In genomic region chr7:14317209-14317608, GRCm38 (mm10) we compare ENCODE assay signal across 12 mouse cellular contexts. TPM values are rescaled to one million over a fixed set of nuclear protein-coding genes. Genes with fewer than 3 reads are reported as not detected.
DNase-seq lines count a peak whose midpoint lies in the region; ATAC-seq and TF ChIP-seq lines count a peak whose summit lies in the region.
"Had no signal": no experiment of that assay in that cellular context is flagged by ENCODE, and none has a peak within 500 bp of the region (broad histone marks: within the 10 kb centered on the region; RNA-seq: fewer than 3 reads in every experiment).

No protein-coding gene starts in this region.

- H3K27ac ChIP-seq in midbrain, postnatal 0 days (ENCODE audit: low read depth, low read length) = no peak overlapping the region
- H3K27ac ChIP-seq in midbrain, embryonic 15.5 days = no peak overlapping the region
- H3K27ac ChIP-seq in forebrain, embryonic 10.5 days = no peak overlapping the region
- H3K27ac ChIP-seq: limb, embryonic 15.5 days had no signal

- DNase-seq in frontal cortex, postnatal 25 days (ENCODE audit: low spot score in 2 of 2) = no peak
- DNase-seq in midbrain, postnatal 0 days (ENCODE audit: low spot score) = no peak
- DNase-seq in splenic B cell, adult 2 months (ENCODE audit: low read depth, low spot score) = peak; percentile 7
- no peak for DNase-seq in ovary, postnatal 36 days (ENCODE audit: low spot score)
- no peak for DNase-seq in forebrain, embryonic 10.5 days (ENCODE audit: extremely low spot score, low spot score)
- DNase-seq: cerebellum, postnatal 36 days had no signal

- 23% methylated on average over 2 of the region's 2 CpGs for WGBS in midbrain, postnatal 0 days
- 43% methylated on average over 2 of the region's 2 CpGs for WGBS in midbrain, embryonic 15.5 days
- 36% methylated on average over 2 of the region's 2 CpGs for WGBS in forebrain, embryonic 10.5 days

- H3K9ac ChIP-seq in midbrain, postnatal 0 days (replicated peaks; ENCODE audit: low read length, poor library complexity, severe bottlenecking) = no peak overlapping the region
- H3K9ac ChIP-seq in midbrain, embryonic 15.5 days = no peak overlapping the region
- H3K9ac ChIP-seq: limb, embryonic 15.5 days had no signal

- no peak overlapping the region for H3K4me3 ChIP-seq in midbrain, postnatal 0 days (ENCODE audit: low read depth, low read length)
- H3K4me3 ChIP-seq in midbrain, embryonic 15.5 days = no peak overlapping the region
- no peak overlapping the region for H3K4me3 ChIP-seq in forebrain, embryonic 10.5 days
- H3K4me3 ChIP-seq: limb, embryonic 15.5 days had no signal

- peak; percentile 70; the same call in 1 of the 2 replicates for ATAC-seq in frontal cortex, adult (ENCODE audit: low TSS enrichment)
- no peak for ATAC-seq in midbrain, postnatal 0 days (ENCODE audit: low FRiP score)
- no peak for ATAC-seq in midbrain, embryonic 15.5 days (replicated peaks)
- ATAC-seq in common myeloid progenitor, adult 5-6 weeks (replicated peaks; ENCODE audit: low read depth, poor library complexity, severe bottlenecking) = peak; percentile 69; the same call in 1 of the 2 replicates

- no peaks in the 10 kb centered on the region for H3K4me1 ChIP-seq in midbrain, postnatal 0 days (ENCODE audit: insufficient read depth, low read length)
- H3K4me1 ChIP-seq in midbrain, embryonic 15.5 days = no peaks in the 10 kb centered on the region
- H3K4me1 ChIP-seq in forebrain, embryonic 10.5 days = no peaks in the 10 kb centered on the region
- H3K4me1 ChIP-seq: limb, embryonic 15.5 days had no signal

- no peaks in the 10 kb centered on the region for H3K27me3 ChIP-seq in midbrain, postnatal 0 days (ENCODE audit: insufficient read depth, low read length)
- no peaks in the 10 kb centered on the region for H3K27me3 ChIP-seq in midbrain, embryonic 15.5 days (replicated peaks)
- H3K27me3 ChIP-seq in splenic B cell, adult 2 months (ENCODE audit: control insufficient read depth, insufficient read depth, low read length, poor library complexity, severe bottlenecking) = no peaks in the 10 kb centered on the region
- H3K27me3 ChIP-seq in forebrain, embryonic 10.5 days (ENCODE audit: poor library complexity, severe bottlenecking) = no peaks in the 10 kb centered on the region
- H3K27me3 ChIP-seq: limb, embryonic 15.5 days had no signal

- peaks cover 18% of the 10 kb centered on the region for H3K9me3 ChIP-seq in midbrain, postnatal 0 days (ENCODE audit: low read length)
- H3K9me3 ChIP-seq in midbrain, embryonic 15.5 days = 0 out of 2 replicates have a peak, but pooled peaks cover 3% of the 10 kb centered on the region
- peaks cover 4% of the 10 kb centered on the region; the same call in 1 of the 2 replicates for H3K9me3 ChIP-seq in forebrain, embryonic 10.5 days
- H3K9me3 ChIP-seq: limb, embryonic 15.5 days had no signal

- no peak overlapping the region for H3K4me2 ChIP-seq in midbrain, postnatal 0 days (ENCODE audit: low read depth, low read length, poor library complexity, severe bottlenecking)
- no peak overlapping the region for H3K4me2 ChIP-seq in midbrain, embryonic 15.5 days
- H3K4me2 ChIP-seq: limb, embryonic 15.5 days had no signal

- peak; percentile 59 for TF ChIP-seq CTCF in midbrain, postnatal 0 days (IDR thresholded peaks at IDR 0.05)

- H3K36me3 ChIP-seq in midbrain, postnatal 0 days (ENCODE audit: insufficient read depth, low read length) = no peaks in the 10 kb centered on the region
- no peaks in the 10 kb centered on the region for H3K36me3 ChIP-seq in midbrain, embryonic 15.5 days (replicated peaks)
- no peaks in the 10 kb centered on the region for H3K36me3 ChIP-seq in splenic B cell, adult 2 months (ENCODE audit: control insufficient read depth, insufficient read depth, low read length, poor library complexity, severe bottlenecking)
- H3K36me3 ChIP-seq in forebrain, embryonic 10.5 days (replicated peaks) = no peaks in the 10 kb centered on the region
- H3K36me3 ChIP-seq: limb, embryonic 15.5 days had no signal

RNA-seq across cellular contexts. Expression of gene Obox8, which starts 16.1 kb away (rescaled TPM):
- total RNA-seq in midbrain, postnatal 0 days (2014; rRNA removed) = not detected in 2 replicates
- not detected in 2 replicates for polyA plus RNA-seq in midbrain, postnatal 0 days (2015; fragmentation: Nextera tagmentation; extraction: Ambion mirVana)
- not detected in 2 replicates for polyA plus RNA-seq in midbrain, embryonic 15.5 days (2015; fragmentation: Nextera tagmentation; extraction: Ambion mirVana)
- not detected in 2 replicates for total RNA-seq in common myeloid progenitor, adult 5-6 weeks (2017)
- polyA plus RNA-seq in forebrain, embryonic 10.5 days (2016; fragmentation: Nextera tagmentation; extraction: Ambion mirVana) = not detected in 2 replicates
- total RNA-seq: gastrocnemius, postnatal 4 days had no signal
- polyA plus RNA-seq: limb, embryonic 15.5 days; stomach, embryonic 16.5 days had no signal

Comparison
In these comparisons a context has a peak if more than half of its experiments do, and no peak if none do; other contexts are left out.
1. ATAC-seq: peak in frontal cortex, adult (single experiment) and common myeloid progenitor, adult 5-6 weeks (single experiment); none in midbrain, postnatal 0 days (single experiment) and midbrain, embryonic 15.5 days (single experiment).